Mouse (Mus musculus): Measurements from ENCODE around the gene Atg10. TPM values are rescaled to one million over a fixed set of nuclear protein-coding genes. Genes with fewer than 3 reads are reported as not detected.

Atg10 gene
- polyA plus RNA-seq, 1 experiment from 2014 or later = 4.8 TPM

GRCm38 (mm10) chr13:91039201-91039807 lies 184.5 kb downstream of the Atg10 start:
- H3K27ac ChIP-seq (ENCODE audit: low read depth) = no peak overlapping the region
- 64% methylated on average over 11 of the region's 11 CpGs for WGBS (ENCODE audit: insufficient replicate concordance)
- no peak overlapping the region for H3K4me3 ChIP-seq (ENCODE audit: low read depth, low read length)
- TF ChIP-seq CTCF (IDR thresholded peaks at IDR 0.05; ENCODE audit: low read depth) (peak; percentile 51), EP300 (IDR thresholded peaks at IDR 0.05; ENCODE audit: low read depth) (no peak)
- H3K27me3 ChIP-seq (ENCODE audit: insufficient read depth, low read length) = no peaks in the 10 kb centered on the region
- H3K4me2 ChIP-seq (ENCODE audit: low read depth, low read length) = no peak overlapping the region
- H3K4me1 ChIP-seq (ENCODE audit: insufficient read depth) = no peaks in the 10 kb centered on the region
- no peak for ATAC-seq
- H3K36me3 ChIP-seq (replicated peaks; ENCODE audit: insufficient read depth, low read length) = no peaks in the 10 kb centered on the region
- peak; percentile 20 for DNase-seq
- H3K9ac ChIP-seq (replicated peaks) = no peak overlapping the region
- H3K9me3 ChIP-seq (ENCODE audit: low read length) = no peaks in the 10 kb centered on the region

GRCm38 (mm10) chr13:91038636-91039035 lies 185.1 kb downstream of the Atg10 start:
- WGBS (ENCODE audit: insufficient replicate concordance) = 80% methylated on average over 5 of the region's 5 CpGs
- no peak for ATAC-seq

GRCm38 (mm10) chr13:91038034-91038433 lies 185.7 kb downstream of the Atg10 start:
- no peak for ATAC-seq

More at GRCm38 (mm10) chr13:91038636-91039035, 185.1 kb downstream of the Atg10 start:
- Histone ChIP-seq H3K36me3 (replicated peaks; ENCODE audit: insufficient read depth, low read length) (no peaks in the 10 kb centered on the region), H3K4me2 (ENCODE audit: low read depth, low read length) (no peak overlapping the region), H3K27ac (ENCODE audit: low read depth) (no peak overlapping the region), H3K9me3 (ENCODE audit: low read length) (no peaks in the 10 kb centered on the region), H3K4me1 (ENCODE audit: insufficient read depth) (no peaks in the 10 kb centered on the region), H3K4me3 (ENCODE audit: low read depth, low read length) (no peak overlapping the region), H3K9ac (replicated peaks) (no peak overlapping the region), H3K27me3 (ENCODE audit: insufficient read depth, low read length) (no peaks in the 10 kb centered on the region)
- TF ChIP-seq EP300 (IDR thresholded peaks at IDR 0.05; ENCODE audit: low read depth) (no peak), CTCF (IDR thresholded peaks at IDR 0.05; ENCODE audit: low read depth) (no peak)
- no peak for DNase-seq

GRCm38 (mm10) chr13:91037405-91037804 lies 186.4 kb downstream of the Atg10 start:
- 80% methylated on average over 6 of the region's 6 CpGs for WGBS (ENCODE audit: insufficient replicate concordance)

More at GRCm38 (mm10) chr13:91038034-91038433, 185.7 kb downstream of the Atg10 start:
- no peak for TF ChIP-seq EP300 (IDR thresholded peaks at IDR 0.05; ENCODE audit: low read depth)
- H3K27me3 ChIP-seq (ENCODE audit: insufficient read depth, low read length) = no peaks in the 10 kb centered on the region
- WGBS (ENCODE audit: insufficient replicate concordance) = 77% methylated on average over 3 of the region's 3 CpGs
- no peak overlapping the region for H3K9ac ChIP-seq (replicated peaks)
- no peak overlapping the region for H3K27ac ChIP-seq (ENCODE audit: low read depth)
- no peak for DNase-seq
- no peak overlapping the region for H3K4me3 ChIP-seq (ENCODE audit: low read depth, low read length)
- H3K4me2 ChIP-seq (ENCODE audit: low read depth, low read length) = no peak overlapping the region
- H3K4me1 ChIP-seq (ENCODE audit: insufficient read depth) = no peaks in the 10 kb centered on the region
- H3K36me3 ChIP-seq (replicated peaks; ENCODE audit: insufficient read depth, low read length) = no peaks in the 10 kb centered on the region
- no peaks in the 10 kb centered on the region for H3K9me3 ChIP-seq (ENCODE audit: low read length)

GRCm38 (mm10) chr13:91031836-91032235 lies 191.9 kb downstream of the Atg10 start:
- Histone ChIP-seq H3K9me3 (ENCODE audit: low read length) (no peaks in the 10 kb centered on the region), H3K4me1 (ENCODE audit: insufficient read depth) (no peaks in the 10 kb centered on the region), H3K36me3 (replicated peaks; ENCODE audit: insufficient read depth, low read length) (no peaks in the 10 kb centered on the region), H3K9ac (replicated peaks) (no peak overlapping the region), H3K27ac (ENCODE audit: low read depth) (no peak overlapping the region), H3K4me2 (ENCODE audit: low read depth, low read length) (no peak overlapping the region), H3K4me3 (ENCODE audit: low read depth, low read length) (no peak overlapping the region), H3K27me3 (ENCODE audit: insufficient read depth, low read length) (no peaks in the 10 kb centered on the region)
- ATAC-seq = no peak
- no peak for DNase-seq
- TF ChIP-seq EP300 (IDR thresholded peaks at IDR 0.05; ENCODE audit: low read depth) (no peak), CTCF (IDR thresholded peaks at IDR 0.05; ENCODE audit: low read depth) (no peak)
- 83% methylated on average over 2 of the region's 2 CpGs for WGBS (ENCODE audit: insufficient replicate concordance)

More at GRCm38 (mm10) chr13:91037405-91037804, 186.4 kb downstream of the Atg10 start:
- no peaks in the 10 kb centered on the region for H3K36me3 ChIP-seq (replicated peaks; ENCODE audit: insufficient read depth, low read length)
- no peak overlapping the region for H3K27ac ChIP-seq (ENCODE audit: low read depth)
- no peaks in the 10 kb centered on the region for H3K9me3 ChIP-seq (ENCODE audit: low read length)
- DNase-seq (no peak), ATAC-seq (no peak)
- TF ChIP-seq EP300 (IDR thresholded peaks at IDR 0.05; ENCODE audit: low read depth) (no peak), CTCF (IDR thresholded peaks at IDR 0.05; ENCODE audit: low read depth) (no peak)
- no peak overlapping the region for H3K9ac ChIP-seq (replicated peaks)
- H3K4me2 ChIP-seq (ENCODE audit: low read depth, low read length) = no peak overlapping the region
- H3K4me1 ChIP-seq (ENCODE audit: insufficient read depth) = no peaks in the 10 kb centered on the region
- H3K4me3 ChIP-seq (ENCODE audit: low read depth, low read length) = no peak overlapping the region
- H3K27me3 ChIP-seq (ENCODE audit: insufficient read depth, low read length) = no peaks in the 10 kb centered on the region

GRCm38 (mm10) chr13:91023447-91023846 lies 200.3 kb downstream of the Atg10 start:
- H3K9ac ChIP-seq (replicated peaks) = no peak overlapping the region
- no peaks in the 10 kb centered on the region for H3K27me3 ChIP-seq (ENCODE audit: insufficient read depth, low read length)
- no peak overlapping the region for H3K4me3 ChIP-seq (ENCODE audit: low read depth, low read length)
- no peaks in the 10 kb centered on the region for H3K36me3 ChIP-seq (replicated peaks; ENCODE audit: insufficient read depth, low read length)
- H3K4me1 ChIP-seq (ENCODE audit: insufficient read depth) = no peaks in the 10 kb centered on the region
- 83% methylated on average over 9 of the region's 9 CpGs for WGBS (ENCODE audit: insufficient replicate concordance)
- H3K27ac ChIP-seq (ENCODE audit: low read depth) = no peak overlapping the region
- ATAC-seq (no peak), DNase-seq (no peak)
- H3K4me2 ChIP-seq (ENCODE audit: low read depth, low read length) = no peak overlapping the region
- no peaks in the 10 kb centered on the region for H3K9me3 ChIP-seq (ENCODE audit: low read length)
- TF ChIP-seq EP300 (IDR thresholded peaks at IDR 0.05; ENCODE audit: low read depth) (no peak), CTCF (IDR thresholded peaks at IDR 0.05; ENCODE audit: low read depth) (no peak)
